Mouse (Mus musculus) liver, embryonic 16.5 days (tissue): ENCODE results near the gene Rnpep. TPM values are rescaled to one million over a fixed set of nuclear protein-coding genes. Genes with fewer than 3 reads are reported as not detected.

Experiments
- ATAC-seq: fragments of 200-750 bp; cut with Nextera tagmentation; 2 replicates; pipeline ENCODE4 v1.8.0; 2017; ENCODE audit warnings: low read depth, mild to moderate bottlenecking, moderate number of reproducible peaks, moderate library complexity
- H3K27ac ChIP-seq: fragments of 300-500 bp; sonication (generic); 2 replicates; pipeline ENCODE4 v1.5.1; 2014; ENCODE audit warnings: mild to moderate bottlenecking, low read length
- H3K27me3 ChIP-seq: fragments of 300-500 bp; sonication (generic); 2 replicates; pipeline ENCODE4 v1.6.1; 2014; ENCODE audit warnings: low read depth, low read length, mixed read lengths; ENCODE audit not compliant: control insufficient read depth, insufficient read depth
- H3K36me3 ChIP-seq: fragments of 300-500 bp; sonication (generic); 2 replicates; pipeline ENCODE4 v1.6.1; 2014; ENCODE audit warnings: mild to moderate bottlenecking; ENCODE audit not compliant: control insufficient read depth, insufficient read depth
- H3K4me1 ChIP-seq: fragments of 300-500 bp; sonication (generic); 2 replicates; pipeline ENCODE4 v1.6.1; 2014; ENCODE audit warnings: low read depth, low read length, mixed read lengths; ENCODE audit not compliant: control insufficient read depth
- H3K4me2 ChIP-seq: fragments of 300-500 bp; sonication (generic); 2 replicates; pipeline ENCODE4 v1.6.1; 2014; ENCODE audit warnings: low read depth, low read length, mixed read lengths
- H3K4me3 ChIP-seq: fragments of 300-500 bp; sonication (generic); 2 replicates; pipeline ENCODE4 v1.5.1; 2014; ENCODE audit warnings: low read depth, mild to moderate bottlenecking, low read length
- H3K9ac ChIP-seq: fragments of 300-500 bp; sonication (generic); 2 replicates; pipeline ENCODE4 v1.6.1; 2014; ENCODE audit warnings: low read depth, low read length
- H3K9me3 ChIP-seq: fragments of 300-500 bp; sonication (generic); replicated peaks from 2 replicates; pipeline ENCODE4 v1.6.1; 2016; ENCODE audit warnings: low read length; ENCODE audit not compliant: control insufficient read depth
- WGBS: fragments of 180-500 bp; shearing (Covaris S2); extraction: QIAGEN DNeasy Blood & Tissue Kit; methylation state at CpG from one replicate; pipeline ENCODE4 v1.1.7; 2014; ENCODE audit not compliant: insufficient replicate concordance; 5-methylcytosine and 5-hydroxymethylcytosine counted together
- polyA plus RNA-seq: library from polyadenylated mRNA; unstranded; fragments of >200 nt; fragmentation: Nextera tagmentation; extraction: Ambion mirVana; gene quantifications from 2 replicates; pipeline ENCODE4 v1.2.1, GENCODE M21; 2015

Rnpep gene
- polyA plus RNA-seq, 1 experiment from 2014 or later, result 23.8 TPM

- ATAC-seq, result no peak
- no peak overlapping the region for H3K4me2 ChIP-seq
- H3K9me3 ChIP-seq, result no peaks in the 10 kb centered on the region
- no peaks in the 10 kb centered on the region for H3K4me1 ChIP-seq
- WGBS, result 33% methylated on average over 6 of the region's 6 CpGs
- H3K27me3 ChIP-seq, result no peaks in the 10 kb centered on the region
- H3K9ac ChIP-seq, result no peak overlapping the region
- no peak overlapping the region for H3K27ac ChIP-seq
- H3K4me3 ChIP-seq, result no peak overlapping the region
- no peaks in the 10 kb centered on the region for H3K36me3 ChIP-seq
These were observed 58.8 kb downstream of the Rnpep start for GRCm38 (mm10) chr1:135224981-135225604.

GRCm38 (mm10) chr1:135224147-135224546, 59.7 kb downstream of the Rnpep start:
- H3K36me3 ChIP-seq, result no peaks in the 10 kb centered on the region
- H3K27ac ChIP-seq, result no peak overlapping the region
- H3K4me3 ChIP-seq, result no peak overlapping the region
- no peak overlapping the region for H3K9ac ChIP-seq
- WGBS, result 27% methylated on average over 3 of the region's 3 CpGs
- H3K9me3 ChIP-seq, result no peaks in the 10 kb centered on the region
- no peak overlapping the region for H3K4me2 ChIP-seq
- no peaks in the 10 kb centered on the region for H3K4me1 ChIP-seq
- no peaks in the 10 kb centered on the region for H3K27me3 ChIP-seq
- no peak for ATAC-seq

GRCm38 (mm10) chr1:135217607-135218233, 66.2 kb downstream of the Rnpep start:
- Histone ChIP-seq H3K27me3 (no peaks in the 10 kb centered on the region), H3K4me3 (no peak overlapping the region), H3K4me2 (no peak overlapping the region), H3K9ac (no peak overlapping the region), H3K9me3 (no peaks in the 10 kb centered on the region), H3K27ac (no peak overlapping the region), H3K36me3 (no peaks in the 10 kb centered on the region), H3K4me1 (no peaks in the 10 kb centered on the region)
- ATAC-seq, result peak; percentile 19; the same call in 1 of the 2 replicates
- WGBS, result 64% methylated on average over 13 of the region's 13 CpGs

GRCm38 (mm10) chr1:135213772-135214640, 69.9 kb downstream of the Rnpep start:
- no peak overlapping the region for H3K4me3 ChIP-seq
- H3K27ac ChIP-seq, result no peak overlapping the region
- ATAC-seq, result no peak
- no peaks in the 10 kb centered on the region for H3K9me3 ChIP-seq
- no peak overlapping the region for H3K4me2 ChIP-seq
- H3K9ac ChIP-seq, result no peak overlapping the region
- H3K36me3 ChIP-seq, result no peaks in the 10 kb centered on the region
- H3K27me3 ChIP-seq, result no peaks in the 10 kb centered on the region
- WGBS, result 59% methylated on average over 9 of the region's 9 CpGs
- H3K4me1 ChIP-seq, result no peaks in the 10 kb centered on the region; the same call in 1 of the 2 replicates

Other genes with a start within 250 kb of the Rnpep start
- gene Lgr6, start 178.8 kb downstream of the Rnpep start, polyA plus RNA-seq, result 0.07 and 0.08 TPM in 2 replicates
- 9.0 and 9.6 TPM in 2 replicates for gene Ptpn7, start 151.4 kb downstream of the Rnpep start, polyA plus RNA-seq
- 7.8 and 9.9 TPM in 2 replicates for gene Arl8a, start 137.3 kb downstream of the Rnpep start, polyA plus RNA-seq
- not detected in 2 replicates for gene Gpr37l1, start 116.4 kb downstream of the Rnpep start, polyA plus RNA-seq
- 0.93 and 2.5 TPM in 2 replicates for gene Elf3, start 25.5 kb downstream of the Rnpep start, polyA plus RNA-seq
- gene Timm17a, start 29.7 kb upstream of the Rnpep start, polyA plus RNA-seq, result 85.6 and 101 TPM in 2 replicates
- 0.07 and 0.12 TPM in 2 replicates for gene Lmod1, start 40.7 kb upstream of the Rnpep start, polyA plus RNA-seq
- gene Shisa4, start 91.2 kb upstream of the Rnpep start, polyA plus RNA-seq, result 1.0 and 1.3 TPM in 2 replicates
- gene Ipo9, start 146.4 kb upstream of the Rnpep start, polyA plus RNA-seq, result 22.3 and 23.5 TPM in 2 replicates